22 mouse cellular contexts compared by ENCODE assay signal in the genomic region with DNA sequence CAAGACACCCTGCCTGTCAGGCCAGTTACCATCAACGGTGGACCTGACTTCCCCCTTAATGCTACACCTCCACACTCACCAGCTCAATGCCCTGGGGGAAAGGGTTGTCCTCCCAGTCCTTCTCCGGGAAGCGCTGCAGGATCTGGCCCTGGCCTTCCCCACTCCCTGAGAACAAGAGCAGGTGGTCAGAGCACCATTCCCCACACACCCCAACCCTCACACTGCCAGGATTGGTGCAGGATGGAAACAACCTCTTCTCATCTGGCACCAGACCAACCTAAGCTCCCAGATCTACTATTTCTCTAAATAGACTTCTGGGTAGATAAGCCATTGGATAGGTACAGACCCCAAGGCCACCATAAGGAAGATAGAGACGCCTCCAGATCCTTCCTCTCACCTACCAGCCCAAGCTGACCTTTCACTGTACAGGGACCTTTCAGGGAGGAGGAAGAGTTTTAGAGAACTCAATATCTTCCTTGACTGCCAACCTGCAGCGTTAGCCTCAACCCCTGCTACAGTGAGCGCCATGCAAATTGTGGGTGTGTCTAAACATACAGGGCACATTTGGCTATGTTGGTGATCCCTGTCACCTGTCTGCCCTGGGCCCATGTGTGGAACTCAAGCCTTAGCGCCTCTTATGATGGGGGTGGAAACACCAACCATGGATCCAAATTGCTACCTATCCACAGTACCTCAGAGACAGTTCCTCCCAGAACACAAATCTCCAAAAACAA. TPM values are rescaled to one million over a fixed set of nuclear protein-coding genes. Genes with fewer than 3 reads are reported as not detected.
DNase-seq lines count a peak whose midpoint lies in the region; ATAC-seq and TF ChIP-seq lines count a peak whose summit lies in the region.
"Had no signal": no experiment of that assay in that cellular context is flagged by ENCODE, and none has a peak within 500 bp of the region (broad histone marks: within the 10 kb centered on the region; RNA-seq: fewer than 3 reads in every experiment).

No protein-coding gene starts in this region.

- no peak overlapping the region for H3K9ac ChIP-seq in intestine, embryonic 15.5 days
- H3K9ac ChIP-seq in intestine, postnatal 0 days (ENCODE audit: low read depth, low read length): no peak overlapping the region
- no peak overlapping the region for H3K9ac ChIP-seq in stomach, embryonic 15.5 days
- no peak overlapping the region for H3K9ac ChIP-seq in stomach, postnatal 0 days (ENCODE audit: low read length)
- H3K9ac ChIP-seq: forebrain, embryonic 13.5 days; heart, embryonic 13.5 days; neural tube, embryonic 13.5 days had no signal

- 82% methylated on average over 7 of the region's 7 CpGs for WGBS in intestine, embryonic 15.5 days
- 71% methylated on average over 7 of the region's 7 CpGs for WGBS in intestine, postnatal 0 days
- WGBS in stomach, embryonic 15.5 days: 80% methylated on average over 7 of the region's 7 CpGs
- WGBS in stomach, postnatal 0 days: 80% methylated on average over 7 of the region's 7 CpGs

- no peak overlapping the region for H3K27ac ChIP-seq in intestine, embryonic 15.5 days
- H3K27ac ChIP-seq in intestine, postnatal 0 days (ENCODE audit: low read depth, low read length): no peak overlapping the region
- 0 out of 2 replicates have a peak overlapping the region, but pooled peaks have one; percentile 31 for H3K27ac ChIP-seq in stomach, embryonic 15.5 days
- no peak overlapping the region for H3K27ac ChIP-seq in stomach, postnatal 0 days (replicated peaks)
- H3K27ac ChIP-seq: forebrain, embryonic 13.5 days; heart, embryonic 13.5 days; hindbrain, postnatal 0 days; limb, embryonic 10.5 days; midbrain, embryonic 10.5 days; neural tube, embryonic 13.5 days had no signal

- no peak overlapping the region for H3K4me2 ChIP-seq in intestine, embryonic 15.5 days (replicated peaks)
- H3K4me2 ChIP-seq in intestine, postnatal 0 days (replicated peaks; ENCODE audit: low read depth): no peak overlapping the region
- H3K4me2 ChIP-seq in stomach, embryonic 15.5 days: no peak overlapping the region
- H3K4me2 ChIP-seq in stomach, postnatal 0 days (replicated peaks; ENCODE audit: low read depth): no peak overlapping the region
- H3K4me2 ChIP-seq: forebrain, embryonic 13.5 days; heart, embryonic 13.5 days; liver, embryonic 11.5 days; neural tube, embryonic 13.5 days had no signal

- H3K27me3 ChIP-seq in intestine, embryonic 15.5 days (replicated peaks): no peaks in the 10 kb centered on the region
- H3K27me3 ChIP-seq in intestine, postnatal 0 days (replicated peaks; ENCODE audit: control insufficient read depth, insufficient read depth, low read length): no peaks in the 10 kb centered on the region
- H3K27me3 ChIP-seq in stomach, embryonic 15.5 days (replicated peaks): no peaks in the 10 kb centered on the region
- H3K27me3 ChIP-seq in stomach, postnatal 0 days (ENCODE audit: control insufficient read depth, insufficient read depth, low read length): no peaks in the 10 kb centered on the region
- H3K27me3 ChIP-seq: forebrain, embryonic 13.5 days; heart, embryonic 13.5 days; neural tube, embryonic 13.5 days had no signal

- TF ChIP-seq EP300 in stomach, postnatal 0 days (optimal IDR thresholded peaks at IDR 0.05): no peak

- H3K4me1 ChIP-seq in intestine, embryonic 15.5 days (replicated peaks): peaks cover 14% of the 10 kb centered on the region
- H3K4me1 ChIP-seq in intestine, postnatal 0 days (replicated peaks; ENCODE audit: control insufficient read depth, insufficient read depth, low read length): no peaks in the 10 kb centered on the region; the same call in 1 of the 2 replicates
- H3K4me1 ChIP-seq in stomach, embryonic 15.5 days: peaks cover 17% of the 10 kb centered on the region
- H3K4me1 ChIP-seq in stomach, postnatal 0 days (replicated peaks; ENCODE audit: control insufficient read depth, insufficient read depth): no peaks in the 10 kb centered on the region; the same call in 1 of the 2 replicates

- ATAC-seq in intestine, embryonic 15.5 days: 0 out of 2 replicates have a peak, but pooled peaks have one; percentile 24
- ATAC-seq in intestine, postnatal 0 days: no peak
- peak; percentile 44; the same call in 1 of the 2 replicates for ATAC-seq in stomach, embryonic 15.5 days (ENCODE audit: insufficient read depth, low FRiP score, low read depth)
- no peak for ATAC-seq in stomach, postnatal 0 days (ENCODE audit: low FRiP score, low TSS enrichment)
- peak; percentile 21; the same call in 1 of the 2 replicates for ATAC-seq in neutrophil, adult 5-6 weeks (ENCODE audit: extremely low read depth, insufficient number of reproducible peaks, low FRiP score, poor library complexity, severe bottlenecking)
- ATAC-seq: forebrain, embryonic 13.5 days; hindbrain, postnatal 0 days had no signal

- peaks cover 26% of the 10 kb centered on the region; the same call in 1 of the 2 replicates for H3K36me3 ChIP-seq in intestine, embryonic 15.5 days
- peaks cover 29% of the 10 kb centered on the region for H3K36me3 ChIP-seq in intestine, postnatal 0 days (ENCODE audit: control insufficient read depth, insufficient read depth)
- H3K36me3 ChIP-seq in stomach, embryonic 15.5 days: peaks cover 14% of the 10 kb centered on the region
- H3K36me3 ChIP-seq in stomach, postnatal 0 days (ENCODE audit: control insufficient read depth, insufficient read depth, low read length): peaks cover 20% of the 10 kb centered on the region

- TF ChIP-seq CTCF in intestine, postnatal 0 days (IDR thresholded peaks at IDR 0.05; ENCODE audit: low read depth): no peak
- TF ChIP-seq CTCF in stomach, postnatal 0 days (IDR thresholded peaks at IDR 0.05; ENCODE audit: low read depth): no peak

- H3K4me3 ChIP-seq in intestine, embryonic 15.5 days (replicated peaks): no peak overlapping the region
- no peak overlapping the region for H3K4me3 ChIP-seq in intestine, postnatal 0 days (ENCODE audit: low read depth, low read length)
- H3K4me3 ChIP-seq in stomach, embryonic 15.5 days (replicated peaks): no peak overlapping the region
- H3K4me3 ChIP-seq in stomach, postnatal 0 days (ENCODE audit: low read depth, low read length): no peak overlapping the region
- H3K4me3 ChIP-seq: forebrain, embryonic 13.5 days; heart, embryonic 13.5 days; limb, embryonic 10.5 days; midbrain, embryonic 10.5 days; neural tube, embryonic 13.5 days had no signal

- H3K9me3 ChIP-seq in intestine, embryonic 15.5 days: no peaks in the 10 kb centered on the region
- no peaks in the 10 kb centered on the region for H3K9me3 ChIP-seq in intestine, postnatal 0 days (ENCODE audit: control insufficient read depth)
- H3K9me3 ChIP-seq in stomach, embryonic 15.5 days: no peaks in the 10 kb centered on the region
- no peaks in the 10 kb centered on the region for H3K9me3 ChIP-seq in stomach, postnatal 0 days (ENCODE audit: control insufficient read depth, low read length)
- H3K9me3 ChIP-seq: forebrain, embryonic 13.5 days; heart, embryonic 13.5 days; limb, embryonic 10.5 days; midbrain, embryonic 10.5 days; neural tube, embryonic 13.5 days had no signal

- no peak for DNase-seq in stomach, postnatal 0 days (ENCODE audit: low spot score)
- peak; percentile 47 for DNase-seq in cerebellum, adult 8-10 months
- DNase-seq in lung, postnatal 10 days: no peak
- DNase-seq in yolk sac, embryonic 10.5 days (ENCODE audit: low spot score): no peak
- DNase-seq: heart, postnatal 36 days; lung, adult 2 months; lung, postnatal 4 days had no signal

RNA-seq across cellular contexts. Expression of gene Sbf1, which starts 6.5 kb away (rescaled TPM):
- 35.1 and 38.8 TPM in 2 replicates for polyA plus RNA-seq in intestine, embryonic 15.5 days (2015; fragmentation: Nextera tagmentation; extraction: Ambion mirVana)
- 22.2 and 24.2 TPM in 2 replicates for polyA plus RNA-seq in intestine, postnatal 0 days (2015; fragmentation: Nextera tagmentation; extraction: Ambion mirVana)
- polyA plus RNA-seq in stomach, embryonic 15.5 days (2015; fragmentation: Nextera tagmentation; extraction: Ambion mirVana): 45.3 and 45.9 TPM in 2 replicates
- polyA plus RNA-seq in stomach, postnatal 0 days (2015; fragmentation: Nextera tagmentation; extraction: Ambion mirVana): 27.6 and 31.9 TPM in 2 replicates
- total RNA-seq in neutrophil, adult 5-6 weeks (2017): 116 and 134 TPM in 2 replicates

RNA-seq across cellular contexts. Expression of gene Adm2, which starts 13.9 kb away (rescaled TPM):
- polyA plus RNA-seq in intestine, embryonic 15.5 days (2015; fragmentation: Nextera tagmentation; extraction: Ambion mirVana): 1.4 and 1.5 TPM in 2 replicates
- 0.14 TPM in 1 of 2 replicates, not detected in the other for polyA plus RNA-seq in intestine, postnatal 0 days (2015; fragmentation: Nextera tagmentation; extraction: Ambion mirVana)
- 0.76 and 1.1 TPM in 2 replicates for polyA plus RNA-seq in stomach, embryonic 15.5 days (2015; fragmentation: Nextera tagmentation; extraction: Ambion mirVana)
- polyA plus RNA-seq in stomach, postnatal 0 days (2015; fragmentation: Nextera tagmentation; extraction: Ambion mirVana): 0.44 and 0.47 TPM in 2 replicates
- total RNA-seq in neutrophil, adult 5-6 weeks (2017): not detected in 2 replicates
- total RNA-seq: adrenal gland, adult 18-20 months; gastrocnemius, postnatal 4 days; heart, postnatal 36 days; hindbrain, postnatal 0 days; left cerebral cortex, adult 18-20 months; monocyte, adult 5-6 weeks had no signal
- polyA plus RNA-seq: forebrain, embryonic 13.5 days; hindbrain, postnatal 0 days; neural tube, embryonic 13.5 days had no signal

RNA-seq across cellular contexts. Expression of gene Miox, which starts 25.6 kb away (rescaled TPM):
- 0.32 and 0.36 TPM in 2 replicates for polyA plus RNA-seq in intestine, embryonic 15.5 days (2015; fragmentation: Nextera tagmentation; extraction: Ambion mirVana)
- not detected in 2 replicates for polyA plus RNA-seq in intestine, postnatal 0 days (2015; fragmentation: Nextera tagmentation; extraction: Ambion mirVana)
- 0.53 and 0.71 TPM in 2 replicates for polyA plus RNA-seq in stomach, embryonic 15.5 days (2015; fragmentation: Nextera tagmentation; extraction: Ambion mirVana)
- polyA plus RNA-seq in stomach, postnatal 0 days (2015; fragmentation: Nextera tagmentation; extraction: Ambion mirVana): 0.17 TPM in 1 of 2 replicates, not detected in the other
- total RNA-seq in neutrophil, adult 5-6 weeks (2017): not detected in 2 replicates
- total RNA-seq: gastrocnemius, postnatal 4 days; heart, postnatal 36 days; hindbrain, postnatal 0 days; left cerebral cortex, adult 18-20 months; monocyte, adult 5-6 weeks had no signal
- polyA plus RNA-seq: forebrain, embryonic 13.5 days; heart, embryonic 13.5 days; hindbrain, postnatal 0 days; limb, embryonic 10.5 days; midbrain, embryonic 10.5 days; neural tube, embryonic 13.5 days had no signal

RNA-seq across cellular contexts. Expression of gene Lmf2, which starts 46.9 kb away (rescaled TPM):
- polyA plus RNA-seq in intestine, embryonic 15.5 days (2015; fragmentation: Nextera tagmentation; extraction: Ambion mirVana): 55.2 and 58.0 TPM in 2 replicates
- polyA plus RNA-seq in intestine, postnatal 0 days (2015; fragmentation: Nextera tagmentation; extraction: Ambion mirVana): 19.1 and 20.5 TPM in 2 replicates
- polyA plus RNA-seq in stomach, embryonic 15.5 days (2015; fragmentation: Nextera tagmentation; extraction: Ambion mirVana): 57.3 and 62.3 TPM in 2 replicates
- polyA plus RNA-seq in stomach, postnatal 0 days (2015; fragmentation: Nextera tagmentation; extraction: Ambion mirVana): 24.3 and 24.4 TPM in 2 replicates
- 30.7 and 41.3 TPM in 2 replicates for total RNA-seq in neutrophil, adult 5-6 weeks (2017)

RNA-seq across cellular contexts. Expression of gene Ncaph2, which starts 46.9 kb away (rescaled TPM):
- polyA plus RNA-seq in intestine, embryonic 15.5 days (2015; fragmentation: Nextera tagmentation; extraction: Ambion mirVana): 131 and 138 TPM in 2 replicates
- 55.2 and 65.2 TPM in 2 replicates for polyA plus RNA-seq in intestine, postnatal 0 days (2015; fragmentation: Nextera tagmentation; extraction: Ambion mirVana)
- 127 and 141 TPM in 2 replicates for polyA plus RNA-seq in stomach, embryonic 15.5 days (2015; fragmentation: Nextera tagmentation; extraction: Ambion mirVana)
- polyA plus RNA-seq in stomach, postnatal 0 days (2015; fragmentation: Nextera tagmentation; extraction: Ambion mirVana): 69.4 and 72.8 TPM in 2 replicates
- total RNA-seq in neutrophil, adult 5-6 weeks (2017): 75.0 and 93.6 TPM in 2 replicates

Comparison
In these comparisons a context has a peak if more than half of its experiments do, and no peak if none do; other contexts are left out.
1. ATAC-seq: peak in intestine, embryonic 15.5 days (single experiment), stomach, embryonic 15.5 days (single experiment) and neutrophil, adult 5-6 weeks (single experiment); none in intestine, postnatal 0 days (single experiment) and stomach, postnatal 0 days (single experiment).